Mouse (Mus musculus) embryonic facial prominence, embryonic 14.5 days (tissue): ENCODE data around the gene Msi2. TPM values are rescaled to one million over a fixed set of nuclear protein-coding genes. Genes with fewer than 3 reads are reported as not detected.
A peak's percentile ranks its signal among the peaks of the same experiment; 100 is the strongest.

ENCODE experiments used
- ATAC-seq: fragments of 200-750 bp; cut with Nextera tagmentation; 2 replicates; pipeline ENCODE4 v1.8.0; 2017; ENCODE audit warnings: low read depth, moderate number of reproducible peaks, moderate TSS enrichment
- DNase-seq: peaks from one replicate; pipeline ENCODE4 v3.0.0-alpha.2; 2015; ENCODE audit warnings: low spot score
- H3K27ac ChIP-seq: fragments of 300-500 bp; sonication (generic); replicated peaks from 2 replicates; pipeline ENCODE4 v1.5.1; 2014; ENCODE audit warnings: low read depth, mild to moderate bottlenecking, low read length, moderate library complexity
- H3K27me3 ChIP-seq: fragments of 300-500 bp; sonication (generic); replicated peaks from 2 replicates; pipeline ENCODE4 v1.6.1; 2014; ENCODE audit warnings: low read length; ENCODE audit not compliant: control insufficient read depth, insufficient read depth
- H3K36me3 ChIP-seq: fragments of 300-500 bp; sonication (generic); 2 replicates; pipeline ENCODE4 v1.6.1; 2014; ENCODE audit warnings: low read length, mixed read lengths; ENCODE audit not compliant: control insufficient read depth, insufficient read depth
- H3K4me1 ChIP-seq: fragments of 300-500 bp; sonication (generic); 2 replicates; pipeline ENCODE4 v1.6.1; 2014; ENCODE audit warnings: antibody characterized with exemption, low read length; ENCODE audit not compliant: control insufficient read depth, insufficient read depth
- H3K4me2 ChIP-seq: fragments of 300-500 bp; sonication (generic); 2 replicates; pipeline ENCODE4 v1.6.1; 2014; ENCODE audit warnings: low read depth, mild to moderate bottlenecking, low read length, moderate library complexity, mixed read lengths
- H3K4me3 ChIP-seq: fragments of 300-500 bp; sonication (generic); 2 replicates; pipeline ENCODE4 v1.5.1; 2014; ENCODE audit warnings: low read depth, mild to moderate bottlenecking, low read length
- H3K9ac ChIP-seq: fragments of 300-500 bp; sonication (generic); 2 replicates; pipeline ENCODE4 v1.6.1; 2014; ENCODE audit warnings: low read depth, mild to moderate bottlenecking, low read length, moderate library complexity, mixed read lengths
- H3K9me3 ChIP-seq: fragments of 300-500 bp; sonication (generic); 2 replicates; pipeline ENCODE4 v1.6.1; 2016; ENCODE audit warnings: low read length; ENCODE audit not compliant: control insufficient read depth
- WGBS: fragments of 180-500 bp; shearing (Covaris S2); extraction: QIAGEN DNeasy Blood & Tissue Kit; methylation state at CpG from one replicate; pipeline ENCODE4 v1.1.7; 2014; 5-methylcytosine and 5-hydroxymethylcytosine counted together
- polyA plus RNA-seq: library from polyadenylated mRNA; unstranded; fragments of >200 nt; fragmentation: Nextera tagmentation; extraction: Ambion mirVana; gene quantifications from 2 replicates; pipeline ENCODE4 v1.2.1, GENCODE M21; 2014

The Msi2 gene
- polyA plus RNA-seq, 1 experiment from 2014 or later = 15.2 TPM

- Histone ChIP-seq H3K27me3 (no peaks in the 10 kb centered on the region), H3K4me1 (peaks cover 7% of the 10 kb centered on the region; the same call in 1 of the 2 replicates), H3K4me2 (no peak overlapping the region), H3K9me3 (no peaks in the 10 kb centered on the region), H3K36me3 (peaks cover 49% of the 10 kb centered on the region), H3K9ac (no peak overlapping the region), H3K4me3 (no peak overlapping the region), H3K27ac (no peak overlapping the region)
- DNase-seq (no peak), ATAC-seq (no peak)
- WGBS = 32% methylated on average over 4 of the region's 4 CpGs
Measured at GRCm38 (mm10) chr11:88703220-88703619, 15.1 kb downstream of the Msi2 start.

- DNase-seq = no peak
- 57% methylated on average over 6 of the region's 6 CpGs for WGBS
Measured at GRCm38 (mm10) chr11:88701976-88702659, 16.2 kb downstream of the Msi2 start.

GRCm38 (mm10) chr11:88701020-88701419 is 17.3 kb downstream of the Msi2 start:
- WGBS = 69% methylated on average over 6 of the region's 6 CpGs
- Histone ChIP-seq H3K36me3 (peaks cover 54% of the 10 kb centered on the region), H3K4me1 (peaks cover 3% of the 10 kb centered on the region; the same call in 1 of the 2 replicates), H3K9ac (no peak overlapping the region), H3K4me3 (no peak overlapping the region), H3K27ac (no peak overlapping the region), H3K27me3 (no peaks in the 10 kb centered on the region), H3K9me3 (no peaks in the 10 kb centered on the region), H3K4me2 (no peak overlapping the region)
- DNase-seq = peak; percentile 68
- ATAC-seq = peak; percentile 37; the same call in 1 of the 2 replicates

More at GRCm38 (mm10) chr11:88701976-88702659, 16.2 kb downstream of the Msi2 start:
- no peak overlapping the region for H3K4me3 ChIP-seq
- ATAC-seq = no peak
- H3K9me3 ChIP-seq = no peaks in the 10 kb centered on the region
- no peak overlapping the region for H3K4me2 ChIP-seq
- H3K36me3 ChIP-seq = peaks cover 52% of the 10 kb centered on the region
- no peak overlapping the region for H3K9ac ChIP-seq
- H3K4me1 ChIP-seq = peaks cover 5% of the 10 kb centered on the region; the same call in 1 of the 2 replicates
- no peak overlapping the region for H3K27ac ChIP-seq
- H3K27me3 ChIP-seq = no peaks in the 10 kb centered on the region

- H3K27ac ChIP-seq = no peak overlapping the region
- no peaks in the 10 kb centered on the region for H3K9me3 ChIP-seq
- H3K4me1 ChIP-seq = peaks cover 3% of the 10 kb centered on the region; the same call in 1 of the 2 replicates
- H3K36me3 ChIP-seq = peaks cover 51% of the 10 kb centered on the region
- ATAC-seq (no peak), DNase-seq (no peak)
- no peak overlapping the region for H3K9ac ChIP-seq
- H3K4me2 ChIP-seq = no peak overlapping the region
- WGBS = 76% methylated on average over 15 of the region's 15 CpGs
- H3K4me3 ChIP-seq = no peak overlapping the region
- no peaks in the 10 kb centered on the region for H3K27me3 ChIP-seq
Measured at GRCm38 (mm10) chr11:88700202-88700711, 18.1 kb downstream of the Msi2 start.

- Histone ChIP-seq H3K27me3 (no peaks in the 10 kb centered on the region), H3K4me1 (peaks cover 45% of the 10 kb centered on the region), H3K36me3 (peaks cover 14% of the 10 kb centered on the region), H3K9ac (peak overlapping the region; percentile 27; the same call in 1 of the 2 replicates), H3K4me2 (peak overlapping the region; percentile 29; the same call in 1 of the 2 replicates), H3K27ac (0 out of 2 replicates have a peak overlapping the region, but pooled peaks have one; percentile 34), H3K9me3 (no peaks in the 10 kb centered on the region), H3K4me3 (no peak overlapping the region)
- ATAC-seq (peak; percentile 31; the same call in 1 of the 2 replicates), DNase-seq (no peak)
- WGBS = 21% methylated on average over 20 of the region's 20 CpGs
Measured at GRCm38 (mm10) chr11:88693905-88694893, 24.1 kb downstream of the Msi2 start.

- Histone ChIP-seq H3K4me1 (peaks cover 45% of the 10 kb centered on the region), H3K9ac (peak overlapping the region; percentile 27), H3K4me2 (peak overlapping the region; percentile 29; the same call in 1 of the 2 replicates), H3K9me3 (no peaks in the 10 kb centered on the region), H3K36me3 (peaks cover 20% of the 10 kb centered on the region), H3K27me3 (no peaks in the 10 kb centered on the region), H3K4me3 (no peak overlapping the region), H3K27ac (peak overlapping the region; percentile 52; the same call in 1 of the 2 replicates)
- ATAC-seq (0 out of 2 replicates have a peak, but pooled peaks have one; percentile 28), DNase-seq (peak; percentile 73)
- 43% methylated on average over 13 of the region's 13 CpGs for WGBS
Measured at GRCm38 (mm10) chr11:88693002-88693769, 25.1 kb downstream of the Msi2 start.

GRCm38 (mm10) chr11:88692374-88692773 is 25.9 kb downstream of the Msi2 start:
- ATAC-seq (peak; percentile 47; the same call in 1 of the 2 replicates), DNase-seq (peak; percentile 74)
- 43% methylated on average over 8 of the region's 10 CpGs for WGBS
- Histone ChIP-seq H3K36me3 (peaks cover 24% of the 10 kb centered on the region), H3K27me3 (no peaks in the 10 kb centered on the region), H3K4me2 (no peak overlapping the region), H3K4me1 (peaks cover 45% of the 10 kb centered on the region), H3K27ac (no peak overlapping the region), H3K9ac (no peak overlapping the region), H3K9me3 (no peaks in the 10 kb centered on the region), H3K4me3 (no peak overlapping the region)
